Mouse (Mus musculus) megakaryocyte progenitor cell, adult 5-6 weeks (primary cell): ENCODE measurements at regions not wholly inside any gene's neighbourhood (a gene's known extent, or its start where the extent isn't known, plus 50 kb on each side); places are given as distances from the start of the nearest gene placed in this dataset.

Source experiments
- ATAC-seq: replicated peaks from 2 replicates; pipeline ENCODE4 v1.8.0; 2016; ENCODE audit warnings: mild to moderate bottlenecking, moderate TSS enrichment, inconsistent platforms; ENCODE audit not compliant: poor library complexity

DNA sequence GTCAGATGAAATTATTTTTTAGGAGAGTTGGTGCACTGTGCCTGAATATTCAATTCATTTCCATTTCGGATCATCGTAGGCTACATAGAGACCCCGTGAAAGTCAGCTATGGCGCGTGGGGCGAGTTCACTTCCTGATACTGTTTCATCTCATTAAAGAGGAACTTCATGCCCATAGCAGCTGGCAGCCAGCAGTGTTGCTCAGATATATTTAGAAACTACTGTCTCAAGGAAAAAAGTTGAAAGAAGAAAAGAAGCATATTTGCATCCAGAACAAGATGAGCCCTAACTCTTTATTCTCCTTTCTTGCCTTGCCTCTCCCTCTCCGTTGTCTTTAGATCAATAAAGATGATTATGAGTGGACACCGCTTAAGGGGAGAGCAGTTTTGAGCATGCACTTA lies 446.1 kb upstream of the Adgrl2 start:
- peak; percentile 87 for ATAC-seq

DNA sequence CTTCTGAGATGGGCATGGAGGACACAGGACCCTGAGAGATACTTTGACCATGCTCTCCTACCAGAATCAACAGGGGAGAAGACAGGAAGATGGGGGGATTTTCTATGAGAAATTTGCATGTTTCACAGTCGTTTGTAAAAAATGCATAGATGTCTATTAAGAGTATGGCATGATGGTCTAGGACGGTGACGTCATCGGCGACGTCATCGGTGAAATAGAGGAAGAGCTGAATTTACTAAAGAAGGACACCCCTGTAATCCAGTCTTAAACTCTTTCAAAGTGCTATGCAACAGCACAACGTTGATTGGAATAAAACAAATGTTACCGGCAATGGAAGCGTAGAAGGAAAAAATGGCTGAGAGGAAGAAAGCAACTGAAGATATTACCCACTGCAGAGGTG lies 441.4 kb upstream of the Adgrl2 start:
- no peak for ATAC-seq

DNA sequence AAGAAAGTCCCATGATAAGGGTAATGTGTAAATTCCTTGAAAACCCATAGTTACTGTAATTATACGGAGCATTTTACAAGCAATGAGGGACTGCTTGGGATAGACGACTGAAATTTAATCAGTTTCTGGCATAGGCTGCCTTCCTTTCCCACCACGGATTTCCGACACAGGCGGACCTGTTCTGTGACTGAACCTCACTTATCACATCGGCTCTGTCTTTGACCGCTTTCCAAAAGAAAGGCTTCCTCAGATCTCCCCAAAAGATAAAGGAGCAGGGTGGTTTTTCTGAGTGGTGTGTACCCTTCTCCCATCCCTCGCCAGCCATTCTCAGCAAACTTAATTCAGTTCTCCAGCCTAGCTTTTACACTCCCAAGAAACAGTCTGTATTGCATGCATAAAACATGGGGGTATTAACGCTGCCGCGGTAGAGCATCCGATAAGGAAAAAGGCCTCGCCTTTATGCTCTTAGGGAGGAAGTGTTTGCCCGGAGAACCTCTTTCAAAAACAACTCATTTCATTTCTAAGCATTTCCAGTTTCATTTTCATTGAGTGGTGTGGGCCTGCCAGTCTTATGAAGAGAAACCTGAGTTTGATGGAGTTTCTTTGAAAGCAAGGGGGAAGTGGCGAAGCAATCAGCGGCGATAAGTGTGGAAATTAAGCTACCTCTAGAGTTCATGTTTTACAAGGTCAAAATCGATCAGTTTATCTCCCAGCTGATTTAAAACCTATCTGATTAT lies 435.8 kb upstream of the Adgrl2 start:
- ATAC-seq = peak; percentile 80

DNA sequence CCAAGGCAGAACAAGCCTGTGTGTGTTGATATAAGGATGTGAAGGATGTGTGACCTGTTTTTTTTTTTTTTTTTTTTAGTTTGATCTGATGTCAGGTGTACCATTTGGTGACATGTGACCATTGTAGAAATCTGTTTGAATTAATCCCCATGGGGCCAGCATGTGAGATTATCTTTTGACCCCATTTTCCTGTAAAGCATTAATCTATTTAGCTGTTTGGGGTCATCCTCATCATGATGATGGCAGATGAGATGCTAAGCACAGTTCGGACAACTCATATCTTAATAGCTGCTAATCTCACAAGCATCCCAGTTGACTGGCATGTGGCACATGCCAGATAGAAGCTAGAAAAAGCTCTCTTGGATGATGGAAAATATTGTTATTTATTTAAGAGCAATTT lies 434.0 kb upstream of the Adgrl2 start:
- no peak for ATAC-seq

DNA sequence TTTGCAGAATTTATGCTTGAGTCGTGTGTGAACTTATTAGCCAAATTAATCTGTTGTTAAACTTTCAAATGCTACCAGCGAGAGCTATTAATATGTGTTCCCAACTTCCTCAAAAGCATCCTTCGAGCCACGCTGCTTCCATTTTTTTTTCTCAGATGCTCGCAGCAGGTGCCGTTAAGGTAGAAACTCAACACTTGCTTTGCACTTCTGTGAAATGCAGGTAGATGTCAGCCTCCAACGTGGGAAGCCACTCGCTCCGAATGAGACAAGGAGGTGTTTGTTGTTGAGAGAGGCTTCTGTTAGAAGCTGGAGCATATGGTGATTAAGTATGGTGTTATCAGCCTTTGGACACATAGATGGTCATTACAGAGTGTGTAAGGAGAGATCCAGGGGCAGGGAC lies 433.1 kb upstream of the Adgrl2 start:
- no peak for ATAC-seq

DNA sequence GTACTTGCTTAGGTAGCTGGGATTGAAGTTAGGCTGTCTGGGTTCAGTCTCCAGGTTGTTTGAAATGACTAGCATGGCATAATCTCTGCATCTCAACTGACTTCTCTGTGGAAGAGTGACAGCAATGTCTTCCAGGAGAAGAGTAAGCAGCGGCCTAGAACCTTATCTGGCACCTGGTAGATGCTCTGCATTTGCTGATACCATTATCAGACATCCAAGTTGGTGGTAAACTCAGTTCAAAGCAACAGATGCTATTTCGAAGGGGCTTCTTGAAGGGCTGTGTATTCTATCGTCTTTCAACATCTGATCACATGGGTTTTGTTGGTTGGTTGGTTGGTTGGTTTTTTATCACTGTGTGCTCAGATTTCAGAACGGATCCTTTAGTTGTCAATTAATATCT lies 424.7 kb upstream of the Adgrl2 start:
- peak; percentile 52 for ATAC-seq

DNA sequence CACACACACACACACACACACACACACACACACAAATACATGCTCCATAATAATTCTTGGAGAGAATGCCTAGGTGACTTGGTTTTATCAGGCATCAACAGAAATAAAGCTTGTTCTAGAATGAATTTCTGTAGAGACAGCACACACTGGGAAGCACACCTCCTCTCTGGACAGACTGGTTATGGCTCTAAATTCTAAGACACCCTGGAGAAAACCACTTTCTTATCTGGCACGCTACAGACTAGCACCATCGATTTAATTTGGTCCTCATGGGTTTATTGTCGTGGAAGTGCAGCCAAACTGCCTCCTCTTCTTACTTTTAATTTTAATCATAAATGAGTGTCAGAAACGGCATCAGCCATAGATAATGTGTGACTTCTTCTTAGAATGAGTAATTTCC lies 422.8 kb upstream of the Adgrl2 start:
- peak; percentile 37 for ATAC-seq

DNA sequence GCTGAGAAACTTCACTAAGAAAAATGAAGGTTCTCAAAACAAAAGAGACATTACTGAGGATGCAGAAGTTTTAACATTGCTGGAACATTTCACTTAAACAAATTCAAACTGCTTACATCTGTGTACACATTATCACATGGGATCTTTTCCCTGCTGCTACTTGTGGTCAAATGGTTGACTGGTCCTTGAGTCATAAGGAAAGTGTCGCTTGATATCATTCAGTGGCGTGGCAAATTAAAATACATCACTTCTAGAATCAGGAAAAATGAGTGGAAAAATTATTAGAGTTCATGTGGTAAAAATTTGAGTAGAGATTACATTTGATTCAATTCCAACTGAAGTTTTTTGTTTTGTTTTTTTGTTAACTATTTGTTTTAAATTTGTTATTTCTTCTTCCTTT lies 420.2 kb upstream of the Adgrl2 start:
- ATAC-seq = no peak

DNA sequence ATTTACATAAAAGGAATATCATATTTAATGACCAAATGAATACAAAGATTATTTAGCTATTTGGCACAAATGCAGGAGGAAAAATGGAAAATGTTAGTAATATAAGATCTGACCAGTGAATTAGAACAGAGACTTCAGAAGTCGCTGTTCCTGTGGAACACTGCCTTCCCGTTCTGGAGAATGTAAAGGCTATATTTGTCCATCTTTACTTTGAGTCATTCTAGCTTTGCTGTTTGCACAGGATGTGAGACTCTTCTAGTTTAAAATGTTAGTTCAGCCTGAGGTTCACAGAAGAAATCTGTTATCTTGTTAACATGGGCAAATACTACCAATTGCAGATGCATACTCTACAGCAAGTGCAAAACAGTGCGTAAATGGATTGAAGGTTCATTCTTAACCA lies 418.5 kb upstream of the Adgrl2 start:
- ATAC-seq = no peak

DNA sequence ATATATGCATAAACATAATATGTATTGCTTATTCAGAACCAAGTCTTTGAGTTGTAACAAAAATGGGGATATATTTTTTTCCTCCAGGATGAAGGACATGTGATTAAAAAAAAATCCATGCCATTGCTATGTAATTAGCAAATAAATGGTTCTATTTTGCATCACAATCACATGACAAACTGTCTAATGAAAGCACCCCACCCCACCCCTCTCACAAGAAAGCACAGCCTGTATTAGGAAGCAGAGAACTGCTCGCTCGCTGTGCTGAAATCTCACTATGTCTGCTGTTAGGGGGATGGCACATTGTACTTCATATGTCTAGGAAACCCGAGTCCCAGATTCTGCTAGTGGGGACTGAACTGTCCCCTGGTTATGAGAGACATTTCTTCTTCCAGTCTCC lies 415.5 kb upstream of the Adgrl2 start:
- no peak for ATAC-seq

DNA sequence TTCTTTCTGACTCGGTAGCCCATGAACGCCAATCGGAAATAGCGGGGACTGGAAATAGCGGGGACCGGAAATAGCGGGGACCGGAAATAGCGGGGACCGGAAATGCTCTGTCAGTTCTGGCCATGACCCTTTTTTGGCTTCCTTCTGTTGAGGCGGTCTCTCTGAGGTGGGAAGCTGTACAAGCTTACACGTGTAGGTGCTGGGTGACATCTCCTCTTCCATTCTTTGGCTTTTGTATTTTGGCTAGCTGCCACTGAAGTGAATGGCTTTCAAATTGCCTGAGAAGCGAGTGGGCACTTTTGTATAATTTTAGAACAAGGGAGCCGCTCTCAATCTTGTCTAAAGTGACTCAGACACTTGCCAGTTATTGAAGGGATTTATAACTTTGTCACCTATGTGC lies 414.3 kb upstream of the Adgrl2 start:
- ATAC-seq = no peak

DNA sequence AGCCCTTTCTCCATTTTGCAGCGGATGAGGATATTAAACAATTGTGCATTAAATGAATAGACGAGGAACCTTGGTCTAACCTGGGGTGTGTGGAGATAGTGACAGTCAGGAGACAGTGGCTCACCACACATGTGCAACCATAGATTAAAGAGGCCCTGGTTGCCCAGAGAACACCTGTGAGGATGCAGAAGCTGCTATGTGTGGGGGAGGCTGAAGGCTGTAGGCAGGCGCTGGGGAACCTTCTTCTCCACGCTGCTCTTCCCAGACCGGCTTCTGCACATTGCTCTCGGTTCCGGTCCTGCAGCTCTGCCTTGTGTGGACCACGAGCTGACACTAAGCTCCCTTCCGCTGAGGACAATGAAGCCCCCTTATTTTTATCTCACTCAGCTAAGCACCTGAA lies 412.1 kb upstream of the Adgrl2 start:
- ATAC-seq = 0 out of 2 replicates have a peak, but pooled peaks have one; percentile 13

DNA sequence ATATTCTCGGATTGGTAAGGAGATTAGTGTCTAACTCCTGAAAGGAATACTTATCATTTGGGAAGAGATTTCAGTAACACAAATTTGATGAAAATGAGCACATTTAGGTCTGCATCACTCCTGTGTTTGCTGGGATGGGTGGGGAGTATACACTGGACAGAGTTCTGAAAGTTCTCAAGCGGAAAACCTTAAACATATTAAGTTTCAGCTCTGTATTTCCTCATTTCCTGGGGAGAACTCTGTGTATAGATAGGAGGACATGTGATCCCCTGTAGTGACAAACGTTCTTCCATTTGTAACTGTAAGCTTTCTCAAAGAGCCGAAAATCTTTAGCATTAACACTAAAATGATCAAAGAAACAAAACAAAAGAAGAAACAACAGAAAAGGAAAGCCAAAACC lies 404.7 kb upstream of the Adgrl2 start:
- peak; percentile 32 for ATAC-seq

DNA sequence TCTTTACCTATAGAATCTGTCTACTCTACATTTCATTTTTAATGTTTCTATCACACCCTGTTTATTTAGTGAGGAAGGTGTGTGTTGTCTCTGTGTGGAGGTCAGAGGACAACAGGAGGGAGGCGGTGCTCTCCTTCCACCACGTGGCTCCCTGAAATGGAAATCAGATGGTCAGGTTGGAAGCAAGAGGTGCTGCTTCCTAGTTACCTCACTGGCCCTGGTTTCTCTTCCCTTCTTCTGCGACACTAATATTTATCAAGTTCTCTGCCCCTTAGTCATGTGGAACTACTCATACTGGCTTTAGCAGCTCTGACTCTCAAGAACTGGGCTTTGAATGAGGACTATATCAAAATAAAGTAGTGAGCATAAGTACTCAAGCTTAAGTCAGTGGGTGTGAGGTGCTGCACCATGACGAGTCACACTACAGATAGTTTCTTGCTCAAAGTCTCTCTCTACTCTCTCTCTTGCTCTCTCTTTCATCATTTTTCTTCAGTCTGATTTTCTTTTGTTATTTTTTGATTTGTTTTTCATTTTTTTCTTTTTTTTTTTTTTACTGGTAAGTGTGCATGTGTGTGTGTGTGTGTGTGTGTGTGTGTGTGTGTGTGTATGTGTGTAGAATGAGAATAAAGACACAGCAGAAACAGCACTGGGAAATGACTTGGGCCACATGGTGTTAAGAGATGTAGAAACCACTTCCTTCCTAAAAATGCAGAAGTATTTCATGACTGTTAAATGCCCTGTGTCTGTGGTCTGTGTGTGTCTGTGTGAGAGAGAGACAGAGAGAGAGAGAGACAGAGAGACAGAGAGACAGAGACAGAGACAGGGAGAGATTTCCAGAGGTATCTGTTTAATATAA lies 403.2 kb upstream of the Adgrl2 start:
- ATAC-seq = peak; percentile 89

DNA sequence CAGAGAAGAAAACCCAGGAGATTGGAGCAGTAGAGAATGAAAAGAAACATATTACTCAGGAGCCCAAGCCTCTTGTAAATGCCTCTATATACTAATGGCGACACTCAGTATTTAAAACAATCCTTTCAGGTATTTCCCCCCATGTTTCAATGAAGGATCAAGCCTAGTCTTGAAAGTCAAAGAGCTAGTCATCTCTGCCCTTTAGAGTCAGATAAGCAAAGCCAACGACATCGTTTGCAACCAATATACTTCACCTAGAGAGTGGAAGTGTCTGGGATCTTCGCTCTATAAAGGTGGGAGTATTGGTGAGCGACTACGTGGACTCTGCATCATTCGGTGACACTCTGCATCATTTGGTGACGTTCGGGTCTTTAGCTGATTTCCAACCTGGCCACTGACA lies 401.8 kb upstream of the Adgrl2 start:
- no peak for ATAC-seq

DNA sequence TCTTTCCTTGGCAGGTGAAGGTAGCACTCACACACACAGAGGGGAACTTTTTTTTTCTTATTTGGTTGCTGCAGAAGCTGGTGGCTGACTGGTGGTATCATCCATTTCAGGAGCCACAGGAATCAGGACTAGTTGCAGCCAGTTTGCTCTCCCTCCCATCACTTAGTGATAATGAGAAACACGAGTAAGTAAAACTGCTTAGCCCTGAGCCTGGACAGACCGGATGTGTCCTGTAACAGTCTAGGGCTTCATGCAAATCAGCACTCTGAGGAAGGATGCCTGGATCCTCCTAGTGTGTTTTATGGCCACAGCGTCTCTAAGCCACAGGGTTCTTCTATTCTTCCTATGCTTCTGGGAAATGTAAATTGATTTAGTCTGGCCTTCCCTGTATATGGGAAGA lies 397.2 kb upstream of the Adgrl2 start:
- ATAC-seq = peak; percentile 54

DNA sequence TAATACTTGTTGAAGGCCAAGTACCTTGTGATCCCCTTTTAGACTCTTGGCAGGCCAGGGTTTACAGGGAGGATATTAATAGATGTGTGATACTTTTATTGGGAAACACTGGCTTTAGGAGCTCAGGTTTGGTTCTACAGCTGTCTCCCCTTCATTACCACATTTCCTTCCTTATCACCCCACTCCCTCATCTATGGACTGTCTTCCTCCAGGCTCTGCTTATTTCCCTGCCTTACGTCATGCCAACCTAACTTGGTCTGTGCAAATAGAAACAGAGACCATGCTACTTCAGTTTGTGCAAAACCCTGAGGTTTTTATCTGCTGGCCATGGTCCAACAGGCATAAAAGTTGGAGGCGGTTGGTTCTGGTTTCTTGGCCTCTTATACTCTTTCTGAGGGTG lies 395.7 kb upstream of the Adgrl2 start:
- peak; percentile 87 for ATAC-seq

DNA sequence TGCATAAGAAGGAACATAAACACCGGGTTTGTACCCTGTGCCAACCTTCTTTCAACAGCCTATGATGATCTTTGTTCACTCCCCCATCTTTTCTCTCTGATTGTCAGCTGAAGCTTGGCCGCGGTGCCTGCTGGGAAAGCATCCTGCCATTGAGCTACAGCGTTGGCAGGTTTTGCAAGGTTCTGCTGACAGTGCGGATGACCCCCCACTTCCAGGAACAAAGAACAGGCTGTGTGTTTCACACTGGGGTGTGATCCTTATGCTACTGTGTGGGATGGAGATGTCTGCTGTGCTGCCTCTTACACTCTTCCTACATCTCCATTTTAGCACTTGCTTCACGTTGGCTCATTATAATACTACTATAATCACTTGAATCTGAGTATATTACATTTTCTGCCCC lies 395.0 kb upstream of the Adgrl2 start:
- no peak for ATAC-seq

DNA sequence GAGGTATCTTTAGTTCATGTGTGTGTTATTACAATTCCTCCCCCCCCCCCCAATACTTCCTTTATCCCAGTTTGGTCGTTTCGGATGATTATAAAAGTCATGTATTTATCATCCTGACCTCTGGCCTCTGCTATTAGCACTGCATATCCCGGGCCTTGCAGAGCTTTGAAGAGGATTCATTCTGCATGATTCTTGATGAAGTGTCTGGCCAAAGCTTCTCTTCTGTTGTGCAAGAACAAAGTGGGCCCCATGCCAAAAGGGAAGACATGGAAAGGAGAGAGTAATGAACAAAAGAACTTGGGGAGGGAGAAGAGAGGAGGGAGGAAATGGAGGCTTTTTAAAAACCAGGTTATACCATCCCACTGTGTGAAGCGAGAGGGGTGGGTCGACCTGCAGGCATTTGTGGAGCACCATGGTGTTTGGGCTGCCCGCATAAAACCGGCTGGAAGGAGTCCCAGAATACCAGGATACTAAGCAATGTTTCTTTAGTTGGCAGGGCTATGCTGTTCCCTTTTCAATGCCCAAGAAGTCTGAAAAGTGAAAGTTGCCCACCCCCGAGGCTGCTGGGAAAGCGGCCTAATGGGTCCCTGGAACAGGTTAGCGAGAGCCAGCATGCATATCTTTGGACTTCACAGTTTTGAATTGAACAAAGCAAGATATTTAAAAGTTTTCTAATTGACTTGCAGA lies 391.3 kb upstream of the Adgrl2 start:
- ATAC-seq = no peak

DNA sequence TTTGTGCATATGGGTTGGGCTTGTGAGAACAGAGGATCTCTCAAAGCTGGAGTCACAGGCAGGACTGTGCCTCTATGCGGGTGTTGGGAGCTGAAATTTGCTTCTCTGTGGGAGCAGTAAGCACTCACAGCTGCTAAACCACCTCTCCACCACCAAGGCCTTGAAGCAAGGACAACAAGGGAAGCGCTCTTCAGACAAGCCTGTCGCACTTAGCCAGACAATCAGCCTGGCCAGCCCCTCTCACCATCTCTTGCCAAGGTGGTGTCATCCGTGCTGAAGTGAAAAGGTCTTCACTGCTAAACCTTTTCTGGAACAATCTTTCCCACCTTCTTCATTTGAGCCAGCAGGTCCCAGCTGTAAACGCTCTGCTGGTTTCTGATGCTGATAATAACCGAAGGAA lies 390.7 kb upstream of the Adgrl2 start:
- no peak for ATAC-seq

DNA sequence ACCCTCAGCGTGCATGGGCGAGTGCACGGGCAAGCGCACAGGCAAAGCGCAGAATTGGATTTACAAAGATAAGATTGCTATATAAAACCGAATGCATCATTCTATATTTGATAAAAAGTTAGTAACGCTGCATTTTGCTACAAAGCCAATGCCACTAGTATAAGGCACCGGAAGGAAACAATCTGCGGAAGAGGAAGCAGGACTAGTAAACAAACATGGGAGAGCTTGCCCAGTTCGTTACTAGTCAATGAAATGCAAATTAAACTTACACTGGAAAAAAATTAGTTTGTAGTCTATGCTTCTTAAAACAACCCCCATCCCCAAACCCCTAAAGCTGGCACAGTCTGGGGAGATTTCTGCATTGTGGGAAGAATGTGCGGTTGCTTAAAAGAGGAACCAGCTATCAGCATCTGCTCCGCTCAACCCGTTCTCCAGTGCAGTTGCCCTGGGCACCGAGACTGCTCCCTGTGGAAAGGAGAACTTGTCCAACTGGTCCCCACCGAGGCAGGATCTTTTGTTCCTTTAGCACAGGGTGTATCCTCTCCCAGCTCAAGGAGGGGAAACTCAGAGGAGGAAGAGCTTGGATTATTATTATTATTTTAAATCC lies 389.6 kb upstream of the Adgrl2 start:
- ATAC-seq = peak; percentile 99
